8 mouse cellular contexts compared by ENCODE assay signal in genomic region chr4:62780409-62780808, GRCm38 (mm10).
A peak's percentile ranks its signal among the peaks of the same experiment; 100 is the strongest.
DNase-seq lines count a peak whose midpoint lies in the region; ATAC-seq and TF ChIP-seq lines count a peak whose summit lies in the region.

No protein-coding gene starts in this region.

- peak overlapping the region; percentile 68 for H3K4me2 ChIP-seq in lung, embryonic 14.5 days

- no peak for TF ChIP-seq POLR2A in olfactory bulb, adult 2 months (IDR thresholded peaks at IDR 0.05; ENCODE audit: insufficient read depth, low read depth, low read length)

- peak overlapping the region; percentile 31; the same call in 1 of the 2 replicates for H3K9ac ChIP-seq in lung, embryonic 14.5 days

- no peak overlapping the region for H3K4me3 ChIP-seq in G1E (ENCODE audit: low read depth, low read length)
- H3K4me3 ChIP-seq in lung, embryonic 14.5 days (ENCODE audit: low read depth, low read length): peak overlapping the region; percentile 36
- peak overlapping the region; percentile 39 for H3K4me3 ChIP-seq in olfactory bulb, adult 2 months (ENCODE audit: insufficient read depth, low read depth, low read length)

- H3K36me3 ChIP-seq in G1E (replicated peaks): no peaks in the 10 kb centered on the region
- H3K36me3 ChIP-seq in lung, embryonic 14.5 days (ENCODE audit: insufficient read depth): no peaks in the 10 kb centered on the region

- H3K4me1 ChIP-seq in G1E (ENCODE audit: insufficient read depth, low read depth, low read length): no peaks in the 10 kb centered on the region
- H3K4me1 ChIP-seq in lung, embryonic 14.5 days (ENCODE audit: insufficient read depth): no peaks in the 10 kb centered on the region
- peaks cover 14% of the 10 kb centered on the region for H3K4me1 ChIP-seq in olfactory bulb, adult 2 months (ENCODE audit: control insufficient read depth, insufficient read depth, low read length)

- peaks cover 82% of the 10 kb centered on the region for H3K9me3 ChIP-seq in G1E (replicated peaks)
- H3K9me3 ChIP-seq in lung, embryonic 14.5 days (ENCODE audit: low read depth, low read length): no peaks in the 10 kb centered on the region

- H3K27ac ChIP-seq in lung, embryonic 14.5 days (ENCODE audit: low read depth): no peak overlapping the region
- H3K27ac ChIP-seq in olfactory bulb, adult 2 months (ENCODE audit: insufficient read depth, low read depth, low read length): no peak overlapping the region

- no peak for ATAC-seq in G1E (ENCODE audit: extremely low read depth, insufficient number of reproducible peaks, low FRiP score, poor library complexity, severe bottlenecking)
- peak; percentile 90 to 91 for ATAC-seq in hematopoietic stem cell, adult 5-6 weeks (replicated peaks in 1 of 2; ENCODE audit: insufficient read depth in 1 of 2, low FRiP score in 2 of 2, low TSS enrichment in 1 of 2, low read depth in 1 of 2, poor library complexity in 2 of 2, severe bottlenecking in 2 of 2)
- ATAC-seq in lung, embryonic 14.5 days (ENCODE audit: insufficient read depth): peak; percentile 93

- under 1% methylated on average over 15 of the region's 15 CpGs for WGBS in lung, embryonic 14.5 days
- WGBS in olfactory bulb, adult 2 months: under 1% methylated on average over 15 of the region's 15 CpGs

- no peaks in the 10 kb centered on the region for H3K27me3 ChIP-seq in G1E (ENCODE audit: insufficient read depth, low read length)
- 0 out of 2 replicates have a peak, but pooled peaks cover 4% of the 10 kb centered on the region for H3K27me3 ChIP-seq in lung, embryonic 14.5 days (ENCODE audit: insufficient read depth, low read length)

- DNase-seq in G1E (ENCODE audit: low spot score): no peak
- DNase-seq in cerebellum, adult 11-12 months: peak; percentile 81
- DNase-seq in forelimb bud, embryonic 11.5 days (ENCODE audit: low read depth, low spot score): peak; percentile 96
- peak; percentile 80 to 93 for DNase-seq in layer of hippocampus, adult 8-10 months (ENCODE audit: low spot score in 2 of 2)
- DNase-seq in lung, embryonic 14.5 days: peak; percentile 98
- DNase-seq in thymus, adult 18-20 months: peak; percentile 72 to 82

- peak; percentile 13; the same call in 1 of the 2 replicates for TF ChIP-seq CTCF in G1E (IDR thresholded peaks at IDR 0.05; ENCODE audit: low read depth, low read length)
- peak; percentile 92 for TF ChIP-seq CTCF in lung, embryonic 14.5 days (IDR thresholded peaks at IDR 0.05; ENCODE audit: low read depth)
- peak; percentile 79 for TF ChIP-seq CTCF in olfactory bulb, adult 2 months (IDR thresholded peaks at IDR 0.05; ENCODE audit: insufficient read depth, low read depth, low read length)

Comparison
In these comparisons a context has a peak if more than half of its experiments do, and no peak if none do; other contexts are left out.
1. CTCF ChIP-seq: peak in every context shown above with its lines; median percentile 92 in lung, embryonic 14.5 days; 79 in olfactory bulb, adult 2 months; 13 in G1E.